Mouse (Mus musculus) CD4-positive naive resting alpha-beta T cell, adult 76 days (primary cell): Measurements from ENCODE around the gene Btnl1. TPM values are rescaled to one million over a fixed set of nuclear protein-coding genes. Genes with fewer than 3 reads are reported as not detected.

Source experiments
- total RNA-seq: library from RNA; stranded (reverse); gene quantifications from one replicate; pipeline ENCODE4 v1.2.4, GENCODE M21; 2023

The Btnl1 gene
- 0.35 TPM for total RNA-seq

GRCm38 (mm10) chr17:34376847-34377246, at the start of gene Btnl1:
TSS of gene Btnl1 (plus strand) at chr17:34377132.

GRCm38 (mm10) chr17:34354539-34354938, 22.4 kb upstream of the Btnl1 start, which contains the start of gene Btnl2:
TSS of gene Btnl2 (plus strand) at chr17:34354822.

GRCm38 (mm10) chr17:34398711-34399393, 21.9 kb downstream of the Btnl1 start, which contains the start of gene BC051142:
TSS of gene BC051142 (plus strand) at chr17:34398820.

Other genes with a start within 250 kb of the Btnl1 start
- 84.4 TPM for gene H2-DMb2, start 233.8 kb upstream of the Btnl1 start, total RNA-seq
- gene H2-DMb1, start 224.1 kb upstream of the Btnl1 start, total RNA-seq: 38.3 TPM
- 157 TPM for gene Tap1, start 189.6 kb upstream of the Btnl1 start, total RNA-seq
- gene Psmb9, start 189.4 kb upstream of the Btnl1 start, total RNA-seq: 98.4 TPM
- gene Psmb8, start 179.4 kb upstream of the Btnl1 start, total RNA-seq: 178 TPM
- gene Tap2, start 173.6 kb upstream of the Btnl1 start, total RNA-seq: 125 TPM
- gene H2-Ob, start 138.2 kb upstream of the Btnl1 start, total RNA-seq: 105 TPM
- 370 TPM for gene H2-Ab1, start 119.4 kb upstream of the Btnl1 start, total RNA-seq
- 382 TPM for gene H2-Aa, start 89.3 kb upstream of the Btnl1 start, total RNA-seq
- gene H2-Eb1, start 71.3 kb upstream of the Btnl1 start, total RNA-seq: 280 TPM
- gene H2-Eb2, start 51.5 kb upstream of the Btnl1 start, total RNA-seq: 3.8 TPM
- 0.85 TPM for gene Btnl2, start 22.3 kb upstream of the Btnl1 start, total RNA-seq
- gene BC051142, start 21.7 kb downstream of the Btnl1 start, total RNA-seq: 4.0 TPM
- not detected for gene Btnl4, start 100.2 kb downstream of the Btnl1 start, total RNA-seq
- gene Btnl6, start 140.2 kb downstream of the Btnl1 start, total RNA-seq: not detected
- gene Notch4, start 187.1 kb downstream of the Btnl1 start, total RNA-seq: 0.38 TPM
- gene Gpsm3, start 212.7 kb downstream of the Btnl1 start, total RNA-seq: 180 TPM
- gene Pbx2, start 214.1 kb downstream of the Btnl1 start, total RNA-seq: 48.2 TPM
- gene Ager, start 220.7 kb downstream of the Btnl1 start, total RNA-seq: 8.7 TPM
- 29.9 TPM for gene Rnf5, start 226.6 kb downstream of the Btnl1 start, total RNA-seq
- 41.1 TPM for gene Agpat1, start 227.1 kb downstream of the Btnl1 start, total RNA-seq
- gene Egfl8, start 238.8 kb downstream of the Btnl1 start, total RNA-seq: 8.4 TPM